Mouse (Mus musculus): ENCODE data around the gene Spatc1l. TPM values are rescaled to one million over a fixed set of nuclear protein-coding genes. Genes with fewer than 3 reads are reported as not detected.

Gene Spatc1l
- not detected for polyA plus RNA-seq (2017; shearing (Covaris generic))

GRCm38 (mm10) chr10:76561972-76562371 lies at the start of gene Spatc1l:
Gene Spatc1l, plus strand, starts transcription at chr10:76562272.

DNA sequence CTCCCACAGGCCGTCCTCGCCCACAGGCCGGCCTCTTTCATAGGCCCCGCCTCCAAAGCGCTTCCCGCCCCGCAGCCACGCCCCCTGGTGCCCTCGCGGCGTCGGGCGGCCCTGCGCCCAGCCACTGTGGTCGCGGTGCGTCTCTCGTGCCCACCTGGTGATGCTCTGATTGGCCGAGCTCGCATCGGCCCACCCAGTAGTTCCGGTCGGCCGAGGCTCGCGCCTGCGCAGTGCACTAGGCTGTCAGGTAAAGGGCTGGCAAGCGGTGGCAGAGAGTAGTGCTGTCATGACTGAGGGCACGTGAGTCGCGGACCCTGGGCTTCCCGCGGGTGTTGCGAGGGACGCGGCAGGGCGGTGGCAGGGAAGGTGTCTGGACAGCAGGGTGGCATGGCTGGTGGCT lies 30.7 kb upstream of the Spatc1l start, which contains the start of gene Lss:
TSS of gene Lss (plus strand) at position 214 of the 400 bp plus-strand sequence.

DNA sequence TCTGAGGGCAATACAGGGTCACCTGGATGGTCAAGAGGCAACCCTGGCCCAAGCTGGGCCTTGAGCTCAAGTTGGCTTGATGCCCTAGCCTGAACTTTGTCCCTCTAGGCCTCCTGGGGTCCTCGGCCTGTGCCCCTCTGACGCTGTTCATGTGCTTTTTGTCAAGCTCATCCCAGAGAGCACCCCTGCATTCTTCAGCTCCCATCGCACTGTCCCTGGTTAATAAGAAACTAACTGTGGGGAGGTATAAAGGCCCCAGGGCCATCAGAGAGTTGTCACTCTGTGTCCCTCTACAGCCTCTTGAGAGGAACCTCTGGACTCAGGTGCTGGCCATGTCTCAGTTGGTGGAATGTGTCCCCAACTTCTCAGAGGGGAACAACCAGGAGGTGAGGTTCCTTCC lies 13.3 kb downstream of the Spatc1l start, which contains the start of gene Ftcd:
TSS of gene Ftcd (plus strand) at position 275 of the 400 bp plus-strand sequence.

Other genes with a start within 250 kb of the Spatc1l start
- gene Dip2a, start 217.0 kb upstream of the Spatc1l start, polyA plus RNA-seq (2017; shearing (Covaris generic)), result 4.5 TPM
- gene AC141477.1, start 121.8 kb upstream of the Spatc1l start, polyA plus RNA-seq (2017; shearing (Covaris generic)), result 21.6 TPM
- gene Pcnt, start 119.5 kb upstream of the Spatc1l start, polyA plus RNA-seq (2017; shearing (Covaris generic)), result 35.0 TPM
- gene 2610028H24Rik, start 113.2 kb upstream of the Spatc1l start, polyA plus RNA-seq (2017; shearing (Covaris generic)), result not detected
- gene Mcm3ap, start 93.3 kb upstream of the Spatc1l start, polyA plus RNA-seq (2017; shearing (Covaris generic)), result 84.2 TPM
- gene Ybey, start 93.2 kb upstream of the Spatc1l start, polyA plus RNA-seq (2017; shearing (Covaris generic)), result 1.0 TPM
- 18.6 TPM for gene Lss, start 30.7 kb upstream of the Spatc1l start, polyA plus RNA-seq (2017; shearing (Covaris generic))
- not detected for gene Ftcd, start 13.4 kb downstream of the Spatc1l start, polyA plus RNA-seq (2017; shearing (Covaris generic))
- not detected for gene Col6a2, start 61.4 kb downstream of the Spatc1l start, polyA plus RNA-seq (2017; shearing (Covaris generic))
- gene Col6a1, start 163.9 kb downstream of the Spatc1l start, polyA plus RNA-seq (2017; shearing (Covaris generic)), result not detected

Data from naive thymus-derived CD4-positive, alpha-beta T cell, adult 5 months (primary cell).